Comparison of ENCODE assay signal across 29 mouse cellular contexts in genomic region chr3:70026605-70027004, GRCm38 (mm10). TPM values are rescaled to one million over a fixed set of nuclear protein-coding genes. Genes with fewer than 3 reads are reported as not detected.
DNase-seq lines count a peak whose midpoint lies in the region; ATAC-seq and TF ChIP-seq lines count a peak whose summit lies in the region.
"Had no signal": no experiment of that assay in that cellular context is flagged by ENCODE, and none has a peak within 500 bp of the region (broad histone marks: within the 10 kb centered on the region; RNA-seq: fewer than 3 reads in every experiment).

No protein-coding gene starts in this region.

- no peak for TF ChIP-seq RAD21 in CH12.LX (IDR thresholded peaks at IDR 0.05; ENCODE audit: low read depth, low read length)

- no peaks in the 10 kb centered on the region for H3K36me3 ChIP-seq in CH12.LX (replicated peaks in 1 of 2; ENCODE audit: control insufficient read depth in 1 of 2, insufficient read depth in 1 of 2, low read length in 1 of 2)
- no peaks in the 10 kb centered on the region for H3K36me3 ChIP-seq in heart, adult 2 months (ENCODE audit: control insufficient read depth, insufficient read depth, low read length)
- H3K36me3 ChIP-seq: embryonic facial prominence, embryonic 13.5 days; embryonic facial prominence, embryonic 15.5 days; forebrain, embryonic 10.5 days; forebrain, embryonic 12.5 days; G1E had no signal

- H3K27ac ChIP-seq in CH12.LX (ENCODE audit: insufficient read depth, low read depth): no peak overlapping the region
- H3K27ac ChIP-seq in heart, adult 2 months: no peak overlapping the region
- H3K27ac ChIP-seq: embryonic facial prominence, embryonic 13.5 days; embryonic facial prominence, embryonic 15.5 days; forebrain, embryonic 10.5 days; forebrain, embryonic 12.5 days had no signal

- DNase-seq in 3T3-L1 (ENCODE audit: low read depth, low spot score): peak; percentile 61
- DNase-seq in CH12.LX (ENCODE audit: extremely low read depth): no peak
- DNase-seq in fibroblast of lung, adult 2 months (ENCODE audit: low read depth): peak; percentile 32
- DNase-seq in yolk sac, embryonic 10.5 days (ENCODE audit: low spot score): peak; percentile 3
- no peak for DNase-seq in heart, adult 2 months
- DNase-seq in adrenal gland, adult (ENCODE audit: inconsistent age in 2 of 2, low spot score in 1 of 2): no peak
- DNase-seq: adrenal gland, adult 2 months; adrenal gland, postnatal 10 days; adrenal gland, postnatal 36 days; B cell, adult 2 months; cerebellum, adult 11-12 months; cerebellum, adult 2 months; cerebellum, adult 9-11 months; cerebellum, postnatal 14 days; cerebellum, postnatal 36 days; embryo, embryonic 11 days had no signal

- no peak for ATAC-seq in CD4-positive, CD25-positive, alpha-beta regulatory T cell, adult 4 months
- ATAC-seq: activated CD4-positive, CD25-positive, alpha-beta regulatory T cell, adult 4 months; forebrain, embryonic 14.5 days; forebrain, embryonic 16.5 days; Patski had no signal

- dilution Hi-C loops in CH12.LX (cut with MboI; ENCODE audit: extremely low pct_ligation_motif_present, extremely low pct_unique_long_range_greater_than_20kb, low sequenced_read_pairs): no loop called here

- TF ChIP-seq CTCF in CH12.LX (conservative IDR thresholded peaks at IDR 0.05 in 1 of 2, IDR thresholded peaks at IDR 0.05 in 1 of 2; ENCODE audit: low read depth in 2 of 2, low read length in 2 of 2): no peak
- TF ChIP-seq CTCF in heart, adult 2 months (IDR thresholded peaks at IDR 0.05): no peak

- intact Hi-C loops in heart, adult 2 months (cut with DNase I): no loop called here

- no peak overlapping the region for H3K9ac ChIP-seq in CH12.LX (ENCODE audit: insufficient read depth, low read depth)
- no peak overlapping the region for H3K9ac ChIP-seq in heart, adult 2 months (ENCODE audit: low read depth, low read length)
- H3K9ac ChIP-seq: embryonic facial prominence, embryonic 13.5 days; embryonic facial prominence, embryonic 15.5 days; forebrain, embryonic 12.5 days had no signal

- TF ChIP-seq POLR2A in CH12.LX (IDR thresholded peaks at IDR 0.05; ENCODE audit: low read depth, low read length): no peak
- TF ChIP-seq POLR2A in heart, adult 2 months (IDR thresholded peaks at IDR 0.05; ENCODE audit: insufficient read depth, low read depth, low read length): no peak

- H3K4me3 ChIP-seq in CH12.LX (replicated peaks in 1 of 3; ENCODE audit: low read depth in 2 of 3, low read length in 2 of 3, poor library complexity in 1 of 3): no peak overlapping the region
- H3K4me3 ChIP-seq in heart, adult 2 months: no peak overlapping the region
- H3K4me3 ChIP-seq: embryonic facial prominence, embryonic 13.5 days; embryonic facial prominence, embryonic 15.5 days; forebrain, embryonic 10.5 days; forebrain, embryonic 12.5 days had no signal

- H3K4me1 ChIP-seq in CH12.LX (ENCODE audit: control insufficient read depth in 1 of 2, insufficient read depth in 2 of 2): no peaks in the 10 kb centered on the region
- no peaks in the 10 kb centered on the region for H3K4me1 ChIP-seq in heart, adult 2 months (ENCODE audit: control insufficient read depth, insufficient read depth, low read length)
- H3K4me1 ChIP-seq: embryonic facial prominence, embryonic 13.5 days; embryonic facial prominence, embryonic 15.5 days; forebrain, embryonic 12.5 days had no signal

- H3K9me3 ChIP-seq in CH12.LX (replicated peaks; ENCODE audit: low read length): no peaks in the 10 kb centered on the region
- H3K9me3 ChIP-seq: embryonic facial prominence, embryonic 13.5 days; embryonic facial prominence, embryonic 15.5 days; forebrain, embryonic 10.5 days; forebrain, embryonic 12.5 days had no signal

- H3K27me3 ChIP-seq in CH12.LX (replicated peaks): no peaks in the 10 kb centered on the region
- no peaks in the 10 kb centered on the region for H3K27me3 ChIP-seq in heart, adult 2 months (ENCODE audit: control insufficient read depth, insufficient read depth, low read length)
- H3K27me3 ChIP-seq: embryonic facial prominence, embryonic 13.5 days; embryonic facial prominence, embryonic 15.5 days; forebrain, embryonic 12.5 days had no signal

- WGBS in heart, adult 2 months: 37% methylated on average over 6 of the region's 6 CpGs

- in situ Hi-C loops in CH12.LX (cut with MboI; ENCODE audit: low pct_ligation_motif_present, low pct_unique_long_range_greater_than_20kb, low sequenced_read_pairs): no loop called here

- TF ChIP-seq EP300 in CH12.LX (IDR thresholded peaks at IDR 0.05; ENCODE audit: low read length): 0 out of 2 replicates have a peak, but pooled peaks have one; percentile 13
- no peak for TF ChIP-seq EP300 in heart, adult 2 months (IDR thresholded peaks at IDR 0.05; ENCODE audit: insufficient read depth, low read depth, low read length)

- H3K4me2 ChIP-seq in CH12.LX (ENCODE audit: insufficient read depth, low read depth, poor library complexity, severe bottlenecking): no peak overlapping the region
- H3K4me2 ChIP-seq: embryonic facial prominence, embryonic 13.5 days; embryonic facial prominence, embryonic 15.5 days; forebrain, embryonic 12.5 days had no signal

- no peaks in the 10 kb centered on the region for H3K79me2 ChIP-seq in CH12.LX (replicated peaks; ENCODE audit: control insufficient read depth, extremely low read depth, insufficient read depth, poor library complexity, severe bottlenecking)
- H3K79me2 ChIP-seq in heart, adult 2 months (replicated peaks; ENCODE audit: control insufficient read depth, insufficient read depth, low read length): no peaks in the 10 kb centered on the region

TF ChIP-seq in CH12.LX, 34 proteins besides CTCF, POLR2A, EP300 and RAD21:
- TF ChIP-seq ETS1 (conservative IDR thresholded peaks at IDR 0.05; ENCODE audit: low read depth, low read length) (no peak), E2F4 (IDR thresholded peaks at IDR 0.05; ENCODE audit: insufficient replicate concordance, low read depth, low read length) (no peak), IRF4 (IDR thresholded peaks at IDR 0.05; ENCODE audit: low read depth, low read length) (no peak), MAX (IDR thresholded peaks at IDR 0.05; ENCODE audit: low read length) (no peak), NELFE (IDR thresholded peaks at IDR 0.05; ENCODE audit: low read depth, low read length) (no peak), USF1 (IDR thresholded peaks at IDR 0.05; ENCODE audit: low read depth, low read length) (no peak), ELF1 (IDR thresholded peaks at IDR 0.05; ENCODE audit: low read depth, low read length) (no peak; the same call in 1 of the 2 replicates), KAT2A (IDR thresholded peaks at IDR 0.05; ENCODE audit: insufficient replicate concordance, low read length) (no peak), SMC3 (IDR thresholded peaks at IDR 0.05; ENCODE audit: low read depth, low read length) (no peak), JUND (conservative IDR thresholded peaks at IDR 0.05; ENCODE audit: low read depth, low read length) (no peak), USF2 (conservative IDR thresholded peaks at IDR 0.05; ENCODE audit: low read depth, low read length) (no peak), HCFC1 (IDR thresholded peaks at IDR 0.05; ENCODE audit: low read depth, low read length) (no peak), MAFK (IDR thresholded peaks at IDR 0.05; ENCODE audit: insufficient replicate concordance, low read length) (no peak), POLR2AphosphoS2 (IDR thresholded peaks at IDR 0.05; ENCODE audit: low read depth, low read length) (no peak), JUN (IDR thresholded peaks at IDR 0.05; ENCODE audit: insufficient read depth, low read depth, low read length) (no peak), ZKSCAN1 (IDR thresholded peaks at IDR 0.05; ENCODE audit: borderline replicate concordance, low read depth, low read length) (no peak)

RNA-seq across cellular contexts. Expression of gene Otol1, which starts 19.2 kb away (rescaled TPM):
- total RNA-seq in CH12.LX (2012; rRNA removed) (0.08 TPM in 1 of 2 replicates, not detected in the other), CH12.LX (2014; rRNA removed) (not detected in 2 replicates)
- polyA plus RNA-seq in CH12.LX (2012; ENCODE audit: insufficient read length, low read depth): not detected in 2 replicates
- not detected for total RNA-seq in heart, adult 2 months (2021)
- polyA plus RNA-seq in heart, adult 2 months (2012; rRNA removed): not detected in 2 replicates
- not detected for polyA plus RNA-seq in CD4-positive, CD25-positive, alpha-beta regulatory T cell, adult 4 months (2017; shearing (Covaris generic))
- total RNA-seq: adrenal gland, adult 2 months; adrenal gland, postnatal 10 days; adrenal gland, postnatal 36 days; common myeloid progenitor, adult 5-6 weeks had no signal
- polyA plus RNA-seq: activated CD4-positive, CD25-positive, alpha-beta regulatory T cell, adult 4 months; adrenal gland, adult 2 months; cerebellum, adult 2 months; embryonic facial prominence, embryonic 11.5 days; embryonic facial prominence, embryonic 13.5 days; embryonic facial prominence, embryonic 15.5 days; forebrain, embryonic 10.5 days; forebrain, embryonic 12.5 days; forebrain, embryonic 14.5 days; forebrain, embryonic 16.5 days; frontal cortex, adult 2 months; G1E; Patski had no signal

Comparison
In these comparisons a context has a peak if more than half of its experiments do, and no peak if none do; other contexts are left out.
1. DNase-seq: peak in 3T3-L1 (single experiment), fibroblast of lung, adult 2 months (single experiment) and yolk sac, embryonic 10.5 days (single experiment); none in CH12.LX (single experiment), heart, adult 2 months (0 of 2) and adrenal gland, adult (0 of 2).